Mouse (Mus musculus): ENCODE data around the gene Slc38a2.

Slc38a2 gene

DNA sequence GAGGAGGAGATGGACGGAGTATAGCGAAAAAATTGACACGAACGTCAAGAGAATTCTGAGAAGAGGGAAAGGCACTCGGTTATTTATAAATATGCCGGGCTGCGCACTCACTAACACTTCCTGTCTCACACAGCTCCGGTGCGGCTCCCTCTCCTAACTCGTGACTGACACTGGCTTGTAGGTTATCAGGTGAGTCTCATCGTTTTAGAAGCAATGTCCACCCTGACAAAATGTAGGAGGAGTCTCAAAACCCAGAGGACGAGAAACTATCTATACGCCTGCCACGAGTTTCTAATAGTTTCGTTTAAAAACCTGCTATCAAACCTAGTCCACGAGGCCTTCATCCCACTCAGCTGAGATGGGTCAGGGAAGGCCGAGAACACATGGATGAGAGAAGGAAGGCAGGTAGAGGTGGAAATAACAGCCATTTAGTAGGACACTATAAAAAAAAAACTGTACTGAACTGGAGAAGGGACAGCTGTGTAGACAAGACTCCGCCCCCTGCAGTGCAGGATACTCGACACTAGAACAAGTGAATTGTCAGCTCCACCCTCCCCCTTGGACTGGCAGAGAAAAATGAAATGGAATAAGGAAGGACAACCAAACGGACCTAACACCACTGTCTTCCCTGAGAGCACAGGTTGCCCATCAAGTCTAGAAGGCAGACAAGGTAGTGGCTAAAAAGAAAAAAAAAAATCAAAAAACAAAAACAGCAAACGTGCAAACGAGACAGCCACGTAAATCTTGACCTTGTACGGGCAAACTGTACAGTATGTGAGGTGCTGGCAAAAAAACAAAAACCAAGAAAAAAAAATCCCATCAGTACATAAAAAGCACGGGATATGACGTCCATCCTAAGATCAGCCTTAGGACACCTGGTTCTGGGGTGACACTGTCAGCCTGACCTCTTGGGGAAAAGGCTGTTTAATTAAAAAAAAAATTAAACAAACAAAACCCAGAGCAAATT, 3.8 kb downstream of the Slc38a2 start:
- DNase-seq (ENCODE audit: low spot score): no peak

DNA sequence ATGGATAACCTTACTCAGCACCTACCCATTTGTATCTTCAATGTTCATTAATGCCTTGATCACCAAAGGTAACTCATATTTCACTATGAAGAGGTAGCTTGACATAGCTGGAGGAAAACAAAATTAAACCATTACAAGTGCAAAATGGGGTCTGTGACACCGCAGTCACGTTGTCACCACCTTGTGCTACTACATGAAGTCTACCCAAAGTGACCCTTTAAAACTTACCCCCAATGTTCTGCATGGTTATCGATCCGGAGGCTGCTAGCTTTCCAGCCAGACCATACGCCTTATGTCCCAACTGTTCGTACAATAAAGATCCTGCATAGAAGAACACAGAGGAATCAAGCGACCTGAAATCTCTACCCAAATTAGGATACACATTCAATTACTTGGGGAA, 4.5 kb downstream of the Slc38a2 start:
- DNase-seq (ENCODE audit: low spot score): no peak

DNA sequence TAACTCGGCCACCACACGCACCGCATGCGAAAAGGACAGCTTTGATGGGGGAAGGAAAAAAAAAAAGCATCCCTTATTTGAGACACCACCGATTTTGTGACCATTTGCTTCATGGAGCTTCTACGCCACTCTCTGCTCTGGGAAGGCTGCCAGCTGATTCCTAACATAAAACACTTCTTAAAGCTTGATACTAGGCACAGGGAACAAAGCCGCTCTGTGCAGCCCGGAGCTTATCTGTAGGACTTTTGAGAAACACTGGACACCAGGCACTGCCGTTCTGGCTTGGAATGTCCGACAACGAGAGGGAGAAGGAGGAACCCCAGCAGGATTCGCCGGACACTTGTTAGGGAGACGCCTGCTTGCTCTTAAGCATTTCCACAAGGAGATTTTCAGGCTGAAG, 5.8 kb downstream of the Slc38a2 start:
- DNase-seq (ENCODE audit: low spot score): no peak

DNA sequence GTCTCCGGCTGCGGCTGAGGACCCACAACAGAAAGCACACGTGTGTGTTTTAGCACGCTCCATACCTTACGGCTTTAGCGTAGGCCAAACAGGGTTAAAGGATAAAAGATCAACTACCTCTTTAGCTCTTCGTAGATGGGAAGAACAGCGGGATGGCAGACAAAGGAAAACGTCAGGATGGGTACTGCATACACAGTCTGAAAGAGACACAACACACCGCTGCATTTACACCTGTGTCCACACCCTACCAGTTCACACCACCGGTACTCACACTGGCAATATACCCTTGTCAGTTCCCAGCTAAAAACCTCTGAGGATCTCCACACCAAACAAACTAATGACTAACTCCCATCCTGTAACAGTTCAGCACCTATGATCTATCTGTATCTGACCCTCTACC, 7.1 kb downstream of the Slc38a2 start:
- DNase-seq (ENCODE audit: low spot score): no peak

DNA sequence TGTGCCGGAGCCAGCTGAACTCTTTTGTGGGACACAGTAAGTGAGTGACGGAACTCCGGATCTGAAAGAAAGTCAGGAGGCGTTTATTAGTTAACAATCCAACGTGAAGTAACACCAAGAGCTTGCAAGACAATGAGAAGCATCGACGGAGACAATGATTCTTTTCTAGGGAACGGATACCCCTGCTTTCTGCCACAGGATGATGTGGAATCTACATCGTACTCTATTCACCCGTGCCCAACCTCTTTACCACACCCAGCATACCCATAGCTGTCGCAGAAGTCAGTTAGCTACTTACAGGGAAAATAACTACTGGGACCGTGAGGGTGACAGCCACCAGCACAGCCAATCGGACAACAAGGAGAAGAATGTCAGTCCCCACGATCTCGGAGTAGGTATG, 8.1 kb downstream of the Slc38a2 start:
- DNase-seq (ENCODE audit: low spot score): no peak

DNA sequence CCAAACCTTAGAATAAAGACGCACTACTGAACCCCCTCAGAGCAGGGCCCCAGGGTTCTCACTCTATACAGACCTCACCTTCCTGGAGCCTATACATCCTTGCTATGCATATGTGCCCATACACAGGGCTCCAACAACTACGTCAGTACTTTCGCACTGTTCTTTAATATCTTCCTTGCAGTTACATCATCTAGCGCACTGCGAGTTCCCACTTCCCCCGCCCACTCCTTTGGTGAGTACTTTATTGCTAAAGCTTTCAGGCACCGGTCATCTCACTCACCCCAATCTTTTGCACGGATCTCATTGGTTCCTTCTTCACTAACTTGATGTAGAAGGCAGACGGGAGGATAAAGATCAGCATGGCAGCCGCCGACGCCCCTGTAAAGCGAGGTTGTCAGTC, 8.7 kb downstream of the Slc38a2 start:
- no peak for DNase-seq (ENCODE audit: low spot score)

DNA sequence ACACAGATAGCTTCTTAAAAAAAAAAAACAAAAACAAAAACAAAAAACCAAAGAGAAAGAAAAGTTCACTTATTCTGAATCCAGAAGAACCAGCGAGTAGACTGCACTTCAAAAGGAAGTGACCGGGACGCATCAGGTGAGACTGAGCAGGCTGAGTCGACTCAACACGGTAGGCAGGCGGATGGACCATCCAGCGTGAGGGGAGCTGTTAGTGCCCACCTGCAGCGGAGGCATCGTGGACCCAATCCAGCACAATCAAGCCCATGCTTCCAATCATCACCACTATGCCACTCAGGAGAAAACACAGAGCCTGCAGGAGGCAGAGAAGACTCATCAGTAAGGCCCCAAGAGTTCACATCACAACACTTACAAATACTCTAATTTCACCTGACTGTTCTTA, 9.6 kb downstream of the Slc38a2 start:
- no peak for DNase-seq (ENCODE audit: low spot score)

DNA sequence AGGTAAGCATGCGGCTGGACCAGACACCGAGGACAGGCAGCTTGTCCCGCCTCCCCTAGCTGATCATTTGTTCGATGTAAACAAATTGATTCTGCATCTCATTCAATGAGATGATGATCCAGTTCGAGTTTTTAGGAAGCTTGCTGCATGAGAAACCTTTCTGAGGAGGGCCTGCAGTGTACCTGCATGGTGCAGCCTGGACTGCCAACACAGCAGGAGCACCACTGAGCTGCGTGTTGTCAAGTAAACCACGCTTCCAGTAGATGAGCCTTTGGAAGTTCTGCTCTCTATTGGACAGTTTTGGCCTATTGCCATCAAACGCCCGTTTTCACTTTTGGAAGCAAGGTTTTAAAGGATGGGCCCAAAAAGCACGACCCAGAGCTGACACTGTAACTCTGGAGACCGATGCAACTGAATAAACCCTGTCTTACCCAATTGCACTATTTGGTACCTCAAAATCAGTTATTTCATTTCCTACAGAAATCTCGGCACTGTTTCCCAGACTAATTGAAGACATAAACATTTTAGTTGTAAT, 10.7 kb downstream of the Slc38a2 start:
- DNase-seq (ENCODE audit: low spot score): no peak

DNA sequence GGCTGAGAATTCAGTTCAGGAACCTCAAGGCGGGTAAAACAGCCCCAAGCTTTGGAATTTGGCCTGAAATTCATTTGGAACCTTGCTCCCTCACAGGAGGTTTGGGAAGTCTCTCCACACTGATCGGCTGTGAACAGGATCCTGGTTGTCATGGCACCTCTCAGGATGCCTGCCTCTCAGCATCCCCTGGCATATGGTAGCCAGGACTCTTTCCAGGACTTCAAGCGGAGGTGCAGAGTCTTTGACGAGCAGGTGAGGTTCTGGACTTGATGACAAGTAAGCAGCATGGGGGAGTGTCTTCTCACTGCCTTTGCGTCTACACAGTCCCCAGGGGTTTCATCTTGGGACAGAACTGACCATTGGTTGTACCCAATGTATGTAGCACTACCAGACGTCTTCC, 11.5 kb downstream of the Slc38a2 start:
- no peak for DNase-seq (ENCODE audit: low spot score)

DNA sequence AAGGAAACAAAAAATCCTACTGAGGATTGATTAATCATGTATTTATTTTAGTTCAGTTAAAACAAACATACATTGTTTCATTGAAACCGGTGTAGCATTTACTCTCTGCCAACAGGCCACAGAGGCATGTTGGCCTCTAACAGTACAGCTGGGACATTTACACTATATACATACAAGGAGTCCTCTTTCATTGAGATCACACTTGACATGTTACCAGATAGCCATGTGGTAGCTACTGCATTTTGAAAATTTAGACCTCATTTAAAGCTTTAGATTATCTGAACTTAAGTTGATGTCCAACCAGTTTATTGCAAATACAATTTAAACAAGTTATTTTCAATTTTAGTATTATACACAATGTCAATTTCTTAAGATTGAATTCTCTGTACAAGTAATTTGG, 12.2 kb downstream of the Slc38a2 start:
- DNase-seq (ENCODE audit: low spot score): no peak

DNA sequence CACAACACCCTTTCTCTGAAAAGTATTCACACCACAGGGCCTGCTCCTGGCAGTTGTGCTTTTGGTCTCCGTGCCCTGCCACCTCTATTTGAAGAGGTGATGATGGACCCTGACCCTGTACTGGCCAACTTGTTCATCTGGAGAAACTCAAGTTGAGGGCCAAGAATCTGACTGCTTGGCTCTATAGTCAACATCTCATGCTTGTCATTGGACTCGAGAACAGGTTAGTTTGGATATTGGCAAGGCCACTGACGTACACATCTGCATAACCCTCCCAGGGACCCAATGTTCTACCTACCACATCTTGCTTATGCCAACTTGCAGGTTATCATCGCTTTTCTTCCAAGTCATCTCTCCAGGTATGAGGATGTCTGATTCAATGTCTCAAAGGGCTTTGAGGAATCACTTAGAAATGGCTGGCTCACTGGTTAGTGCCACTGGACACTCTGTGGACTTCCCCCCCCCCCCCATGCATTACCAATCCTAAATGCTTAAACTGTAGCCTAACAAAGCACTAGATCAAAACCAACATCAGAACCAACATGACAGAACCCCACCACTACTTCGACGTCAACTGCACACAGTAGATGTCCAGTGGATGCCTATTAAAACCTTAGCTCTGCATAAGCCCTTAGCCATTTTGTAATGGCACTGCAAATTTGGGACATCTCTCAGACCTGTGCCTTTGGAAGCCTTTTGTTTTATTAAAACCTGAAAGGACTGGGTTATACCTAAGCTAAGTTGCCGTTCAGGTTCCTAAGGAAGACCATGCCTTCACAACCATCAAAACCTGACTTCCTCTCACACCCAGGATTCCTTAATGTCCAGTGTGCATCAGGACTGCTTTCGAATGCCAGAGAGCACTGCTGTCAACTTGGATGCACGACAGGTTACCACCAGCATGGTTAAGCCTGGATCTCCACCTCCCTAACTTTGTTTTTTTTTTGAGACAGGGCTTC, 13.1 kb downstream of the Slc38a2 start:
- no peak for DNase-seq (ENCODE audit: low spot score)

DNA sequence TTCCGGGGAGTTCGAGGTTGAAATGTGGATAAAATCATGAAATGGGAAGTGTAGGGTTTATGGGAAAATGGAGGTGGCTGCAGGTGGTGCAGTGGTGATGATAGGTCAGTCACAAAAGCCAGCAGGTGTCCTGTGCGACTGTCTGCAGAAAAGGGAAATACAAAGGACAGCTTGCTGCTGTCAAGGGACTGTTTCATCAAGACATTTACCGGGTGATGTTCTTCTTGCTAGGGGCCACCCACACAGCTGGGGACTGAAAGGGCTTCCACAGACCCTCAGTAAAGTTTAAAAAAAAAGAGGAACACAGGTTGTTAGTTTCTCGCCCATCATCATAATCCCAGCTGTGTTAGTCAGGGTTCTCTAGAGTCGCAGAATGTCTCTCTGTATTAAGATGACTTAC, 14.3 kb downstream of the Slc38a2 start:
- no peak for DNase-seq (ENCODE audit: low spot score)

DNA sequence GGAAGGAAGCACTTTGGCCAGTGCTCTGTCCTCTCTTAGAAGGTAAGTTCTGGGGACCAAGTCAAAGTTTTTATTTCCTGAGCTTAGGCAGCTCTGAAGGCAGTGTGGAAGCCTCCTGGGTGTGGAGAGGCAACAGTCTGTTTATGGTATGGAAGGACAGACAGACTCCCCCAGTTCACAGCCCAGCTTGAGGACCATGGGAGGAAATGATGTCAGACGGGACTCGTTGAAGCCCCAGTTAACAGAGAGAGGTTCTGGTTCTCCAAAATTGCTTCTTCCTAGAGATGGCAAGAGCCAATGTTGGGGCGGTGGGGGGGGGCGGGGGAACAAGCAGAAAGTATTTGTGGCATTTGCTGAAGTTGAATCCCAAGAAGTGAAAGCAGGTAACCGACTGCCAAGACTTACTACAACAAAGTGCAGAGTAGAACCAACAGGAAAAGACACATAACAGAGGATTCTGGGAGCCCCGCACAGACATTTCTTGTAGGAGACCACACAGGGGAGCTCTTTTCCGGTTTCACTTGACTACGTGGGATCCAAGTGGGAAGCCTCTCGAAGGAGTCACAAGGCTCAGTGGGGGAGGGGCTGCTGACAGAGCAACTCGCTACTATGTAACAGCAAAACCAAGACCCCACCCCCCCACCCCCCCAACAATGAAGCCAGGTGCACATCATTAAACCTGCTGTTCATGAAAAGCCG, 15.2 kb downstream of the Slc38a2 start:
- no peak for DNase-seq (ENCODE audit: low spot score)

DNA sequence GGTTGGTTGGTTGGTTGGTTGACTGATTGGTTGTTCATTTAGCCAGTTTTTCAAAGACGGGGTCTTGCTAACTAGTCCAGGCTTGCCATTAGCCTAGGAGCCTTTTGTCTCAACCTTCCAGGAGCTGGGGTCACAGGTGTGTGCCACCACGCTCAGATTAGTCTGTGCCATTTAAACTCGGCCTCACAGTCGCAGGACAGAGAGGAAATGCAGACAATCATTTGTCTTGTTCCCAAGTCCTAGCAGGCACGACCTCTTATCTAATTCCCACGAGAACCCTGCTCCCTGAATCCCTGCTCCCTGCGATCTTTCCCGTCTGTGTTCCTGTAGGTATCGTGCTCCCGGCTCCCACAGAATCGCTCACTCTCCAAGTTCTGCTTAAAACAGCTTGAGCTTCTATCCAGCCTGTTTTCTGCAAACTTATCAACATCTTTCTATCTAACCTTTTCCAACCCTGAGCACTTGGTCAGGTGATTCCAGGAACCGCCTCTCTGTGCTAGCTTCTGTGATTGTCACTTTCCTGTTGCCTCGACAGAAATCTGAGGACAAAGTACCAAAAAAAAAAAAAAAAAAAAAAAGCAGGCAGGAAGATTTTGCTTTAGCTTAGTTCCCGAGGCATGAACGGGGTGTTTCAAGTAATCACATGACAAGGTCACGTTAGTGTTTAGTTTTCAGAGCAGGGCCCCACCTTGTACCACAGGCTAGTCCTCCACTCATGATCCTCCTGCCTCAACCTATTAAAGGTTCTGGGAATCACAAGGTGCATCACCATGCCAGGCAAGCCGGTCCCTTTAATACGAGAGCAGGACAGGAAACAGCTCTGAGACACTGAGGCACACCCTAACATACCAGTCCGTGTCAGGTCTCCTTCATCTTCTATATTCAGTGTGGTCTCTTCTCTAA, 20.4 kb downstream of the Slc38a2 start:
- no peak for DNase-seq (ENCODE audit: low spot score)

DNA sequence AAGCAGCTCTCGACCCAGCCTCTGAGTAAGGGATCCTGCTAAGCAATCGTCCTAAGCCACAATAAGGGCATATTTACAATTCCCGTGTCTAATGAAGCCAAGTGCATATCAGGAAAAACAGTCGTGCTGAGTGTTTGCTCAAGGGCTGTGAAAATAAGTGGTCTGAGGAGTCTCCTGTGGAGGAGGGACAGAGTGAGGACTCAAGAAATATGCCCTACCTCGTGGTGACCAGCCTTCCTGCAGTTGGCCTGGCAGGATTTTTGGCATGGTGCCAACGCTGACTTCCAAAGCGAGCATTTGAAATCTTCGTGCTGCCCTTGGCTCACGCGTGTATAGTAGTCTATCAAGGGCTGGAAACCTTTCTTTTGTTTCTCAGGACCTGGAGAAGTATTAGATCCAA, 23.0 kb downstream of the Slc38a2 start:
- no peak for DNase-seq (ENCODE audit: low spot score)

DNA sequence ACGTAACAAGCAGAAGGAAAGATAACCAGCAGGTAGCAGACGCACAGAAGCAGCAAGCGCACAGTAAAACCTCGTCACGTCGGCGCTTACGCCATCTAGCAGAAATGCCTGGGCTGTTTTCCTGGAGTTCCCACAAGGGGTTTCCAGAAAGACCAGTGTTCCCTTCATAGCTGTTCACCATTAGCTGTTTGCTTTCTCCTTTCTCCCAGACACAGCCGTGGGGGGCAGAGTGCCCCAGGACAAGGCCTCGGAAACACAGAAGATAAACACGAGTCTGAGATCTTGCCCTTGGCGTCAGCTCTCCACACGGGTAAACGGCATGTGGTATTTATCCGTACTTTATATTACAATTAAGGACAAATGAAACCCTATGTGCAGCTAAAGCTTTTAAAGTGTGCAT, 23.8 kb downstream of the Slc38a2 start:
- no peak for DNase-seq (ENCODE audit: low spot score)

DNA sequence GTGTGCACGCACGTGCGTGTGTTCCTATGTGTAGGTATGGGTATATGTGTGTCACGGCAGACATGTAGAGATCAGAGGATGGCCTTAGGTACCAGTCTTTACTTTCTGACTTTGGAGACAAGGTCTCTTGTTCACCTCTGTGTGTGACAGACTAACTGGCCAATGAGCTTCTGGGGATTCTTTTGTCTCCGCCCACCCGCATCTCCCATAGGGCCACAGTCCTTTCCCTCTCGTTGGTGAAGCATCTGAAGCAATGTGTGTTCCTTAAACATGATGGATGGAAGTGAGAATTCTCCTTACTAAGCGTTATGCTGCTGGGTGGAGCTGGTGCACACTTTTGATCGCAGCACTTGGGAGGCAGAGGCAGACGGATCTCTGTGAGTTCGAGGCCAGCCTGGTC, 24.5 kb downstream of the Slc38a2 start:
- DNase-seq (ENCODE audit: low spot score): no peak

DNA sequence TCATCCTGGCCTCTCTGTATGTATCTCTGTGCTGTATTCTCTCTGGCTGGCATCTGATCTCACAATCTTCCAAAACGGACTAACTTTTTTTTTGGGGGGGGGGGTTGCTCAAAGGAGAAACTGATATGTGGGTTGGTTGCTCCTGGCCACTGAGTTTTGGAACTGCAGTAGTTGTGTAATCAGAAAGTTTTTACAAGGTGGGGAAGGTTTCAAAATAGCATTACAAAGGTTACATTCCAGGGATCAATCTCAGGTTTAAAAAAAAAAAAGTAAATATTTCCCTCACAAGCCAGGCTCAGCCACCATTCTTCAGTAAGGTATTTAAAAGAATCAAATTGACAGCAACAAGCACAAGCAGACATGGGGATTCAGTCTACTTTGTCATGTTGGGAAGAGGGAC, 25.4 kb downstream of the Slc38a2 start:
- no peak for DNase-seq (ENCODE audit: low spot score)

DNA sequence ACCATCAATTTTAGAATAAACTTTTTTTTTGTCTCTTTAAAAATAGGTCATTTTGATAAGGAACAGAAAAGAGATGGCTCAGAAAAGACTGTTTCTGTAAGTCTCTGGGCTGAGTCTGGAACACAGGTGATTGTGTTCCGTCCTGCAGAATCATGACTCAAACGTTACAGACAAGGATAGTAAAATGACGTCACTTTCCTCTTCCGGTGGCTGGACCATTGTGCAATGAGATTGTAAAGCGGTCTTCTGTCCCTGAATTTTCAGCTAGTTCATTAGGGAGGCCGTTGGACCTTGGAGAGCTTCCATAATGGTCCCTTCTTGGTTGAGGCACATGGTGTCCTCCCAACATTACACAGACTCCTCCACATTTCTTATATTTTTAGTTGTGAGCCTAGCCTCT, 29.8 kb downstream of the Slc38a2 start:
- DNase-seq (ENCODE audit: low spot score): no peak

DNA sequence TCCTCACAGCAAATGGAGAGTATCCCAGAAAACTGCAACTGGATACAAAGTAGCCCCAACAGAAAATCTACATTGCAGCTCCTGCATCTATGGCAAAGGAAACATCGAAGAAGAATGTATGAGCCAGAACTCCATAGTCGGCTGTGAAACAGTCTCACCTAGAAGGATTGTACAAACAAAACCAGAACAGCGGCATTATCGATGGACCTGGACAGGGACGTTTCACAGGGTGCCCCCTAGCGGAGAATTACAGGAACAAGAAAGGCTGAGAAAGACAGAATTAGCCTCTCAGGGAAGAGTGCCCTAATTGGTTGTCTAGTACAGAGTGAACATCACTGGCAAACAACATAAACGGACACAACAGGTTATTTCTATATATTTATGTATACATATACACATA, 32.9 kb downstream of the Slc38a2 start:
- DNase-seq (ENCODE audit: low spot score): peak; percentile 55

DNA sequence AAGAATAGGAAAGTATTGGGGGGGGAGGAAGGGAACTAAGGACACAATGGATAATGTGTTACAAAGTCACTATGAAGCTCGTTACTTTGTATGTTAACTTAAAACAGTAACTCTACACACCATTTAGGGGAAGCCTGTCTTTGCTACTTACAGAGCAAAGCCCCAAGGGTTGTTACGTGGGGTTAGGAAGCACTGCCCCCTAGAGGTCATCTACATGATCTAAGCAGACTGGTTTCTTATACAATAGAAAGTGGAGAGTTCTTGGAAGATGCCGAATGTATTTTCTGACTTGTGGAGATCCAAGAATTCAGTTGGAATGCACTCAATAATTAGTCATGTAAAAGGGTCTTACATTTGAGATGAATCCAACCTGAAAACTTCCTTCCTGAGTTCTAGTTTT, 33.6 kb downstream of the Slc38a2 start:
- peak; percentile 51 for DNase-seq (ENCODE audit: low spot score)
